Mouse (Mus musculus): ENCODE results near the gene Ccdc62. TPM values are rescaled to one million over a fixed set of nuclear protein-coding genes. Genes with fewer than 3 reads are reported as not detected.

Gene Ccdc62
- total RNA-seq, 2 experiments from 2014 or later, result 2.6 to 4.5 TPM

DNA sequence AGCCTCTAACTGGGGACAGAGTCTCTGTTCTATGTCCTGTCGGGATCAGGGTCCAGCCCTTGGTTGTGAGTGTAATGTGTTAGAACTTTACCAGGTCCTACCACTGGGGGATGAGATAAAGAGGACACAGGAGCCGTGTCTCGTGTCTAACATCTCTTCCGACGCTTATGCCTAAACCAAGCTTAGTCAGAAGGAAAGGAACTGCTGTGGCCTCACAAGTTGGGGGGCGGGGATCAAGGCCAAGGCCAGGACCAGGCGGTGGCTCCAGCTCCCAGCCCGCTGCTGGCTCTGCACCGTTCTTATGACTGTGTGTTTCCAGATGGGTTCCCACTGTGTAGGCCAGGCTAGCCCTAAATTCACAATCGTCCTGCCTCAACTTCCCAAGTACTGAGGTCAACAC lies 82.4 kb downstream of the Ccdc62 start:
- peak; percentile 40 for TF ChIP-seq CTCF (conservative IDR thresholded peaks at IDR 0.05)
- H3K27ac ChIP-seq, result peak overlapping the region; percentile 85
- H3K4me3 ChIP-seq, result no peak overlapping the region
- no peak for DNase-seq (ENCODE audit: low spot score in 2 of 2)

DNA sequence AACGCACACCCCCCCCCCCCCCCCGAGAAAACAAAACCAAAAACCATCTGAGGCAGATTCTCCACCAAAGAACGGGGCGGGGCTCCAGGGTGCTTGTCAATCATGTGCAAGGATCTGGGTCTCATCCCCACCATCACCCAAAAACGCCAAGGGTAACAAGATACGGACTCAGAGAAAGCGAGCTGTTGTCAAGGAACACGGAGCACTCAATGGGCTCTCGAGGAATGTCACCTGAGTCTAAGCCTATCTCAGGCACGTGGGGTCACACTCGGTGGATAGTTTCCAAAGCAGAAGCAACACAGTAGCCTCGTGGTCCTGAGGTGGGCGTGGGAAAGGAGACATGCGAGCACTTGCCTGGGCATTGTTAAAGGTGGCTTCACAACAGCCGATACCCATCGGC lies 83.3 kb downstream of the Ccdc62 start:
- no peak for TF ChIP-seq CTCF (conservative IDR thresholded peaks at IDR 0.05)
- no peak for DNase-seq (ENCODE audit: low spot score in 2 of 2)
- peak overlapping the region; percentile 67 for H3K27ac ChIP-seq
- no peak overlapping the region for H3K4me3 ChIP-seq

DNA sequence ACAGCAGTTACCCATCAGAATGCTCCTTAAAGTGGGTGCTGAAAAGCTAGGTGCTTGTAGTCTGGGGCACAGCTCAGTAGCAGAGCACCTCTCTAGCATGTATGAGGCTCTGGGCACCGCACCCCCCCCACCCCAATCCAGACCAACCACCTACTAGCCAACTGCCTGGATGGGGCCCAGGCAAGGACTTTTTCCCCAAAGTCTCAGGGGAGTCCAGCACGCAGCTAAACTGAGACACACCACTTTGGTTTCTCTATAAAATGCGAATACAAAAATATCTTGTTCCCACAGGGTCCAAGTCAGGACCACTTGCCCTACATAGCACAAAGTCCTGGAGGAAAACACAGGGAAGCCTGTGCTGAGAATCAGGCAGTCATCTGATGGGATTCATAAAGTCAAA lies 83.7 kb downstream of the Ccdc62 start:
- no peak for DNase-seq (ENCODE audit: low spot score in 2 of 2)
- no peak for TF ChIP-seq CTCF (conservative IDR thresholded peaks at IDR 0.05)
- no peak overlapping the region; the same call in 1 of the 2 replicates for H3K4me3 ChIP-seq
- H3K27ac ChIP-seq, result peak overlapping the region; percentile 67

DNA sequence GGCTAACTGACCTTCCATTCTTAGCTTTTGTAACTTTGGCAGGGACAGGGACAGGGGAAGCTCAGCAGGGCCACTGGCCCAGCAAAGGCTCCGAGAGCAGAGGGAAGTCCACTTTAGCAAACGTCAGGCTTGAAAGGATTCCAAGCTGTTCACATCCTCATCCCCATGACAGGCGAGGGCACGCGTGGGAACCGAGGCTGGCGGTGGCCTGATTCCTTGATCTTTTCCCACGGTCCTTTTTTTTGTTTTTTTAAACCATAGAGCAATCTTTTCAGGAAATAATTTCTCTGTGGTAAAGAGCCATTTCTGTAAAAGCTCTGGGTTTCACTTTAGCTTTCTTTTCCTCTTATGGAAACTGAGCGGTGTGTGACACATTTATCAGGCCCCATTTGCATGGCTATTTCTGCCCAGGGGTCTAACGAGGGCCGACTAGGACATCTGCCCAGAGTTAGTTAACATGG lies 84.3 kb downstream of the Ccdc62 start:
- Histone ChIP-seq H3K27ac (peak overlapping the region; percentile 67), H3K4me3 (peak overlapping the region; percentile 20)
- TF ChIP-seq CTCF (conservative IDR thresholded peaks at IDR 0.05), result no peak
- no peak for DNase-seq (ENCODE audit: low spot score in 2 of 2)

DNA sequence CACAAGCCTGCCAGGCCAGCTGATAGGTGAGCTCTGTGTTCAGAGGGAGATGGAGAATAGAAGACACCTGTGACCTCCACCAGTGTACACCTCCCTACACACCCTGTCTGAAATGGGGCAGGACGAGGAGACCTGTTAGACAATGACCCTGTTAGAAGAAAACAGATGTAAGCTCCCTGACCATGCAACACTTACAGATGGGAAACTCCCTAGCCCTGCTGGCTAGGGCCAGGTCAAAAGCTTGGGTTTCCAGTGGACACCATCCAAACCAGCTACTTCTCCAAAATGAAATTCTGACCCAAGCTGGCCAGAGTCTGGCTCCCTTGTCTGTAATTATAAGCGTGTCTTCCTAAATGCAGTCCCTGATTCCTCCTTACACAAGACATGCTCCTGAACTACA lies 85.2 kb downstream of the Ccdc62 start:
- no peak for TF ChIP-seq CTCF (conservative IDR thresholded peaks at IDR 0.05)
- H3K4me3 ChIP-seq, result no peak overlapping the region
- H3K27ac ChIP-seq, result peak overlapping the region; percentile 87; the same call in 1 of the 2 replicates
- DNase-seq (ENCODE audit: low spot score in 2 of 2), result no peak

GRCm38 (mm10) chr5:124016291-124016821 lies 85.9 kb downstream of the Ccdc62 start:
- H3K27ac ChIP-seq, result peak overlapping the region; percentile 87
- H3K4me3 ChIP-seq, result no peak overlapping the region
- no peak for TF ChIP-seq CTCF (conservative IDR thresholded peaks at IDR 0.05)
- no peak for DNase-seq (ENCODE audit: low spot score in 2 of 2)

GRCm38 (mm10) chr5:124017941-124018340 lies 87.5 kb downstream of the Ccdc62 start:
- DNase-seq (ENCODE audit: low spot score in 2 of 2), result no peak
- H3K4me3 ChIP-seq, result no peak overlapping the region
- H3K27ac ChIP-seq, result peak overlapping the region; percentile 87
- TF ChIP-seq CTCF (conservative IDR thresholded peaks at IDR 0.05), result no peak

DNA sequence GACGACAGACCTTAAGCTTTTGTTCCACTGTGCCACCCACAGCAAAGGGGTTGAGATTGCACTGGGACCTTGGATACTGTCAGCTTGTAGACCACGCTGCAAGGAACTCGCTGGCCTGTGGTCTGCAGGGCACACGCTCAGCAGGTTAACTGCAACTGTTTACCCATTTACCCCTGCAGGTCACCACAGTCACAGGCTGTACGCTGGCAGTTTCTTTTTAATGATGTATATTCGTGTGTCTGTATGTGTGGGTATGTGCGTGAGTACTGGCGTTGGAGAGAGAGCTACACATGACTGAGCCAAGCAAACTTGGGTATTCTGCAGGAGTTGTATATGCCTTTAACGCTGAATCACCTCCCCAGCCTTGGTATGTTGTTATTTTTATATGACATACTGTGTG lies 88.2 kb downstream of the Ccdc62 start:
- H3K4me3 ChIP-seq, result peak overlapping the region; percentile 26
- no peak for DNase-seq (ENCODE audit: low spot score in 2 of 2)
- no peak for TF ChIP-seq CTCF (conservative IDR thresholded peaks at IDR 0.05)
- H3K27ac ChIP-seq, result peak overlapping the region; percentile 87

Small RNAs within 50 kb of the gene (microRNA-seq; reads per million reads assigned to microRNA genes)
- gene Mir7032, result 0 to 1.1 reads per million in 2 experiments

Other genes starting within 250 kb of the Ccdc62 start
- gene Clip1, start 246.1 kb upstream of the Ccdc62 start, total RNA-seq (2021), result 100 to 1,000 TPM; 136 to 144 TPM
- gene Zcchc8, start 209.6 kb upstream of the Ccdc62 start, total RNA-seq (2021), result 10 to 100 TPM; 54.4 to 56.0 TPM
- 100 to 1,000 TPM in 1 of 2 experiments, 10 to 100 TPM in 1; 93.7 to 109 TPM for gene Rsrc2, start 181.3 kb upstream of the Ccdc62 start, total RNA-seq (2021)
- 1 to 10 TPM; 2.2 to 2.8 TPM for gene Kntc1, start 181.0 kb upstream of the Ccdc62 start, total RNA-seq (2021)
- gene Hcar2, start 65.2 kb upstream of the Ccdc62 start, total RNA-seq (2021), result not detected
- 1 to 10 TPM in 1 of 2 experiments, under 1 TPM in 1; 0.69 to 1.0 TPM for gene Hcar1, start 50.7 kb upstream of the Ccdc62 start, total RNA-seq (2021)
- gene Denr, start 23.5 kb upstream of the Ccdc62 start, total RNA-seq (2021), result 10 to 100 TPM; 64.7 to 66.7 TPM
- gene Gm43518, start 3.3 kb upstream of the Ccdc62 start, total RNA-seq (2021), result 1 to 10 TPM in 1 of 2 experiments, under 1 TPM in 1; 0.87 to 1.3 TPM
- gene Hip1r, start 42.9 kb downstream of the Ccdc62 start, total RNA-seq (2021), result 10 to 100 TPM; 42.8 to 43.8 TPM
- gene Vps37b, start 101.6 kb downstream of the Ccdc62 start, total RNA-seq (2021), result 10 to 100 TPM; 36.8 to 42.2 TPM
- gene Abcb9, start 165.1 kb downstream of the Ccdc62 start, total RNA-seq (2021), result 10 to 100 TPM; 27.0 to 31.7 TPM
- 10 to 100 TPM; 32.7 to 38.7 TPM for gene Ogfod2, start 181.6 kb downstream of the Ccdc62 start, total RNA-seq (2021)
- gene Arl6ip4, start 185.4 kb downstream of the Ccdc62 start, total RNA-seq (2021), result 10 to 100 TPM; 49.8 to 52.2 TPM